Mouse (Mus musculus) lung, postnatal 10 days (tissue): ENCODE measurements around the gene Gm15517.
"Not testable (repeated sequence)": the region's sequence is repeated elsewhere in the genome, so short reads cannot be mapped to it uniquely, and the experiment has no call there.

ENCODE experiments used
- DNase-seq: peaks from one replicate; pipeline ENCODE4 v3.0.0; 2021

Gene Gm15517

GRCm38 (mm10) chr7:44261147-44261546 lies at the start of gene Gm15517:
Gm15517 (plus strand) TSS chr7:44261447.
- DNase-seq: no peak

- no peak for DNase-seq
Measured at GRCm38 (mm10) chr7:44215645-44216044, 45.6 kb upstream of the Gm15517 start, which contains the start of gene Klk1b5. Klk1b5 (plus strand) TSS chr7:44215945.

DNA sequence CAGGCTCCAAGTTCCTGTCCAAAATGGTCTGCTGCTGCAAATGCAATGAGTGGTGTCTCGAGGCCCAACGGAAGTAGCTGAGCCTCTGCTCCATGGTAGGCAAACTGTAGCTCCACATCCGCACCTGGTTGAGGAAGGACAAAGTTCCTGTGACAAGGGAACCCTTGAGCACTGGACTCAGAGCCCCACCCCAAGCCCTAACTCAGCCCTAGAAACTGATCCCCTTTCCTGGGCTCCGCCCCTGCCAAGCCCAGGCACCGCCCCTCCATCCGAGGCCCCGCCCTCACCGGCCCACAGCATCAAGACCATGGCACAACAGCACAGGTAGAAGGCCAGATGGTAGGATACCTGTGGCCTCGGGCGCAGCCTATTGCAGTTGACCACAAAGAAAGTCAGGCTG lies 39.6 kb upstream of the Gm15517 start:
- DNase-seq: not testable (repeated sequence)

DNA sequence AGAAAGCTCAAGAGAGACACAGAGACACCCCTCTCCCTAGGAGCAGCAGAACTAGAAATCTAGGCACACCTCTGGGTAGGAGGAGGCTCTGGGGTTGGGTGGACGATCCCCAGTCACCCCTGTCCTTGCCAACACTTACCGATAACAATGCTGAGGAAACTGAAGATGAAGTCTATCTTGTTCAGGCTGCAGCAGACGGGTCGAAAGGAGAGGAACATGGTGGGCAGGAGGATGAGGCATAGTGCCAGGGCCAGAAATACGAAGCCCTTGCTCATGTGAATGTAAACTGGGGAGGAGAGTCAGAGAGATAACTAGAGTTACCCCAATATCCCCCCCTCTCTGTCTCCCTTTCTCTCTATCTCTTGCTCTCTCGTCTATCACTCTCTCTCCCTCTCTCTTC lies 38.9 kb upstream of the Gm15517 start:
- DNase-seq: not testable (repeated sequence)

DNA sequence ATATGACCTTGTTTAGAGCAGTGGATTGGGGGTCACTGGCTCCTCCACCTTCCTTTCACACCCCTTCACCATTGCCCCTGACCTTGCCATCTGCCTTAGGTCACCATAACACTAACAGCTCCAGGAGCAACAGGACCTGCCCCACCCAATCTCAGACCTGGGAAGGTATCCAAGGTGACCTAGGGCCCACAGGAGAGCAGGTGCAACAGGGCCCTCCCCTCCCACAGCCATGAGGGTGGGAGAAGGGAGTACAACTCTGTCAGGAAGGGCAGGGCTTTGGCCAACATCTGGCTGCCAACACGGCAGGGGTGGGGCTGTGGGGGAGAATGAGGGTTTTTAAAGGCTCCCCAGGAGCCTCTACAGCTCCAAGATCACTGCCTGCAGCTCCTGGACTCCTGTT lies 36.2 kb upstream of the Gm15517 start, which contains the start of gene Klk1:
Klk1 (plus strand) TSS at position 285 of the 400 bp plus-strand sequence.
- DNase-seq: no peak

DNA sequence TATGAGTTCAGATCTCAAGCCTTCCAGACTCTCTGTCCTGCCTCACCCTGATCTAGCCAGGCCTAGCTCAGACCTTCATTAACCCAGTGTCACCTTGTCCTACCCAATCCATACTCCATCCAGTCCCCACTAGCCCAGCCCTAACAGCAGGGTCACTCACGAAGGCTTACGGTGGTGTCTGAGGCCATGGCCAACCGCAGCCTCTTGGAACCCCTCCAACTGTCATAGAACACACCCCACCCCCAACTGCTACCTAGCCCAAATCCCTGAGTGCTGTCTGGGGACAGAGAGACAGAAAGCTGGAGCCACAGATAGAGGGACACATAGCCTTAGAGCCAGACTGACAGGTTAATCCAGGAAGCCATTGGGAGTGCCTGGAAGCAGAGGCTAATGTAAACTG lies 25.3 kb upstream of the Gm15517 start, which contains the start of gene Gm36864:
Gm36864 (plus strand) TSS at position 269 of the 400 bp plus-strand sequence.
- DNase-seq: no peak

DNA sequence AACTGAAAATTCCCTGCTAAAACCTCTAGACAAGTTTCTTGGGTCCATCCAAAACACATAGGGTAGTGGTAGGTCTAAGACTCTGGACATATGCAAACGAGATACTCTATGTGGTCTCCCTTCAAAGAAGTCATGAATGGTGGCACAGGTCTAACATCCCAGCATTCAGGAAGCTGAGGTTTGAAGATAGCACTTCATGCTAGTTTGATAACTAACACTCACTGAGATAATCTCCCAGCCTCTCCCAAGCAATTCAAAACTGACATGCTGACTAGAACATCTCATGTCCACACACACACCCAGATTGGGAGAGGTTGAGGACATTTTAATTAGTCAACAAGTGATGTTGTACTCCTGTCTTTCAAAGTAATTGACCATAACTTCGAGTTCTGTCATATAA lies 21.3 kb upstream of the Gm15517 start:
- DNase-seq: no peak

DNA sequence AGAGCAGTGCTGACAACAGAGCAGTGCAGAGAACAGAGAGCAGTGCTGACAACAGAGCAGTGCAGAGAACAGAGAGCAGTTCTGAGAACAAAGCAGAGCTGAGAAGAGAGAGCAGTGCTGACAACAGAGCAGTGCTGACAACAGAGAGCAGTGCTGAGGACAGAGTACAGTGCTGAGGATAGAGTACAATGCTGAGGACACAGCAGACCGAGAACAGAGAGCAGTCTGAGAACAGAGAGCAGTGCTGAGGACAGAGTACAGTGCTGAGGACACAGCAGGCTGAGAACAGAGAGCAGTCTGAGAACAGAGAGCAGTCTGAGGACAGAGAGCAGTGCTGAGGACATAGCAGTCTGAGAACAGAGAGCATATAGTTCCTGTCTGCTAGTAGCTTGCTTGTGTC lies 20.5 kb upstream of the Gm15517 start:
- no peak for DNase-seq

DNA sequence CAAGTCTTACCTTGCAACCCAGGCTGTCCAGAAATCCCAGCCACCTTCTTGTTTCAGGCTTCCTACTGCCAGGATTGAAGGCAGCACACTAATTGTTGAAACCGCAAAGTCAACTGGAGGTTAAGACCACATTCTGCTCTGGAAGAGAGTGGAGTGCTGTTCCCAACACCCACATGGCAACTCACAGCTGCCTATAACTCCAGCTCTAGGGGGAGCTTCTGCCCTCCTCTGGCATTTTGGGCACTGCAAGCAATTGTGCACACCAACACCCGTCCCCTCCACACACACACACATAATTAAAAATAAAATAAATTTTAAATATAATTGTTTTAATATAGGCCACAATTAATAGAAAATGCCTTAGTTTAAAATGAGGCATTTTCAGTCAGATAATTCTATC lies 20.1 kb upstream of the Gm15517 start:
- no peak for DNase-seq

DNA sequence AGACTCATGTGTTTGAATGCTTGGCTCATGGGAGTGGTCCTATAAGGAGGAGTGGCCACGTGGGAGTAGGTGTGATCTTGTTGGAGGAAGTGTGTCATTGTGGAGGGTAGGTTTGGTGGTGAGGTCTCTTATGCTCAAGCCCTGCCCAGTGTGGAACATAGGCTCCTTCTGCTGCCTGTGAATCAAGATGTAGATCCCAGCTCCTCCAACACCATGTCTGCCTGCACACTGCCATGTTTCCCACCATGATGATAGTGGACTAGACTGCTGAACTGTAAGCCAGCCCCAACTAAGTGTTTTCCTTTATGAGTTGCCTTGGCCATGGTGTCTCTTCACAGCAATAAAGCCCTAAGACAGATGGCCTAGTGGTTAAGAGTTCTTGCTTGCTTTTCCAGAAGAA lies 17.2 kb upstream of the Gm15517 start:
- no peak for DNase-seq

DNA sequence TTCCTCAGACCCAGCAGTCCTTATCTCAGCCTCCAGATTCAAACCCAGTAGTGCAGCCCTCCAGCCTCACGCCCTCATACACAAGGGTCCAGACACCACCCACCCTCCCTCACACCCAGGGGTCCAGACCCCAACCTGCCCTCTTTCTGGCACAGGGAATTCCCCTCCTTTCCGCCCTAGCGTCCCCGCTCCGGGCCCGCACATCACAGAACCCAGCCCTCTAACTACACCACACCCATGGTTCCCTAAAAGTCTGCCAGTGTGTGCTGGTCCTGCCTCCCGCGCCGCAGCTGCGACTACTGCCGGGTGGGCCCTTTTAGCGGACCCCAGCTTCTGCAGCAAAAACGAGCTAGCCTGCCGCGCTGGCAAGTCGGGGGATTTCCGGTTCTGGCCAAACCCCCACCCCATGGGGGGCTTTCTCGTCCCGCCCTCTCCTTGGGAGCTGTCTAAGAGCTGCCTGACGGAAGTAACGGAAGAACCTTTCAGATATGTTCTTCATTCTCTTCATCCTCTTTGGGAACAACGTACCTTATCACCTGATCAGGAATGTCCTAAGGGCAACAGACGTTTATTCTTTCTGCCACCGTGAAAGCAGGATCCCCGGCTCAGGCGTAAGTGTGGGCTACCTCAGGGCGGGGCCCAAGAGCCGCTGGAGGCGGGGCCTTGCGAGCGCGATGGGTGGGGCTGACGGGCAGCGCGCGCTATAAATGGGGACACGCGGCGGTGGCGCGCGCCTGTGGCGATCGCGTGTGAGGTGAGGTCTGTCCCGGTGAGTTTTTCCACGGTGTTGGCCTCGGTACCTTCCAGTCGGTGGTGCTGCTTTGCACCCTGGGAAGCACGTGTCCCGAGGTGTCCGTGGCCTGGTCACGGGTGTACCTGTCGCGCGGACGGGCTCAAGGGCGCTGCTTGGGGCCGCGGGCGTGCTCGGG lies 14.9 kb upstream of the Gm15517 start, which contains the start of the genes 1700028J19Rik and 2410002F23Rik:
1700028J19Rik (minus strand) TSS at position 641 of the 929 bp plus-strand sequence.
2410002F23Rik (plus strand) TSS at position 668 of the 929 bp plus-strand sequence.
- peak; percentile 93 for DNase-seq

DNA sequence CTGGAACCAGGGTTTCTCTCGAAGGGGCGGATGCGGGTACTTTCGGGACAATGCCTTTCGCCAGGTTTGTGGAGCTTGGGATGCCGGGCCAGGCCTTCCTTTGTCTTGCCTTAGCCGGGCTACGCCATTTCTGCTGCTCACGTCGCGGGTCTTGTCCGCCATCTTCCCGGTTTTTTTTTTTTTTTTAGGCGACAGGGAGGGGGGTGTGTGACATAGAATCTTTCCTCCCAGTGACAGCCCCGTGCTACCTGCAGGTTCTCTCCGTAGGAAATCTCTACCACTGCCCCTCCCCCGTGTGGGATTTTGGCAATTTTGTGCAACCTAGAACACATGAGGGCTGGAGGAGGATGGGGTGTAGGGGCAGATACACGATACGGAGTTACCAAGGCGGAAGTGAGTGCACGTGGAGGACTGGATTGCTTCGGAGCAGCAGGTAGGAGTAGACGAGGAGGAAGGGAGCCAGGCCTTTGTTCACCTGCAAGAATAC lies 14.2 kb upstream of the Gm15517 start:
- peak; percentile 57 for DNase-seq

DNA sequence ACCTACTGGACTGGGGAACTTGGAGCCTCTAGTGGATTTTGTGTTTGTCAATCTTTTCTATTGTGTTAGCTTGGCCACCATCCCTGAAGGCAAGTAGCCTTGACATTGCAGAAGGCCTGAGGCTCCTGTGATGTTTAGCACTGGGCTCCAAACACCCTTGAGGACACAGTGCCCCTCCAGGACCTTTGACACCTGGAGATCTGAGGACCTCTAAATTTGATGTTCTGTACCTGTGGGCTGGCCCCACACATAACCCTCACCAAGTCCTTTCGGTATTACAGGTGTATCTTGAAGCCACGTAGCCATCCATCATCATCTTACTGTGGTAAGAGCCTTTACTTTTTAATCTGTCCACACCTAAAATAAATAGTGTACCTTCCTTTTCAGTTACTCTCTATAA lies 13.3 kb upstream of the Gm15517 start:
- DNase-seq: no peak

GRCm38 (mm10) chr7:44249248-44249647 lies 12.0 kb upstream of the Gm15517 start:
- no peak for DNase-seq

- not testable (repeated sequence) for DNase-seq
Measured at GRCm38 (mm10) chr7:44250732-44251275, 10.4 kb upstream of the Gm15517 start.

- no peak for DNase-seq
Measured at GRCm38 (mm10) chr7:44253023-44253616, 8.1 kb upstream of the Gm15517 start.

DNA sequence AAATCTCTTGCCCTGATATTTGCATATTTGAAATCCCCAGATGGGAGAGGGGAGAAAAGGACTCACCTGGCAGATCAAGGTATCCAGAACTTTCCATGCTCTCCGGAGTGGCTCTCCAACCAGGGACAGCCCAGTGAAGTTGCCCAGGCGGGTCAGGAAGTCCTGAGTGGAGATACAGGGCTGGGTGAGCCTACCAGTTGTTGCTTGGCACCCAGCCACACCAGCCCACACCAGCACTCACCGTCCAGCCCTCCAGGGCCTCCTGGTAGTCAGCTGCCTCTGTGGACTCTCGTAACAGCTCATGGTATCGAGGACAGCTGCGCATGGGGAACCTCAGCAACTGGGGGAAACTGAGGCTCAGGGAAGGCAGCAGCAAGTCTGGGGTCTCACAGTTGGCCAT lies 6.3 kb upstream of the Gm15517 start:
- DNase-seq: no peak

- no peak for DNase-seq
Measured at GRCm38 (mm10) chr7:44257278-44257677, 4.0 kb upstream of the Gm15517 start, which contains the start of gene Acp4. Acp4 (minus strand) TSS chr7:44257378.

- DNase-seq: no peak
Measured at GRCm38 (mm10) chr7:44260410-44260809, 837 bp upstream of the Gm15517 start.

- DNase-seq: peak; percentile 94
Measured at GRCm38 (mm10) chr7:44262791-44263643, 1.8 kb downstream of the Gm15517 start.

DNA sequence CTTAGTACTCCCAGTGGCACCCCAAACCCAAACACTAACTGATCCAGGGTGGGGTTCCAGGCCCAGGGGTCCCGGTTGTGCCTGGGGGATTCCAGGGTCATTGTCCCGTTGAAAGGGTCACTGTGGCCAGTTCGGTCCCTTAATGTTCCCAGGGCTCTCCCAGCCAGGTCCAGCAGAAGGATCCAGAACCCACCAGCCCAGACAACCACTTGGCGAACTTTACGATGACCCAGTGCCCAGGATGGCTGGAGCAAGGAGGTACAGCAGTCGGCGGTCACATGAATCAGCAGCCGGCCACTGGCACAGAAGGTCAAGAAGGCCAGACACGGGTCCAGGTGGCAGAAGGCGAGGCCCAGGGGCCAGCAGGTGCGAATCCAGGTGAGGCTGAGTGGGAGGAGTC lies 6.9 kb downstream of the Gm15517 start:
- DNase-seq: no peak

- no peak for DNase-seq
Measured at GRCm38 (mm10) chr7:44269397-44269796, 8.2 kb downstream of the Gm15517 start.
